Mouse (Mus musculus): ENCODE results near the gene Atp8a2.

The Atp8a2 gene

GRCm38 (mm10) chr14:59598260-59598627 lies 598.7 kb downstream of the Atp8a2 start:
- no peak for DNase-seq (ENCODE audit: low spot score)

GRCm38 (mm10) chr14:59597398-59598259 lies 599.4 kb downstream of the Atp8a2 start, which contains the start of gene Cdadc1:
Gene Cdadc1, minus strand, starts transcription at chr14:59597959.
- peak; percentile 97 for DNase-seq (ENCODE audit: low spot score)

GRCm38 (mm10) chr14:59594988-59595387 lies 602.0 kb downstream of the Atp8a2 start:
- no peak for DNase-seq (ENCODE audit: low spot score)

GRCm38 (mm10) chr14:59592593-59592992 lies 604.4 kb downstream of the Atp8a2 start:
- no peak for DNase-seq (ENCODE audit: low spot score)

- no peak for DNase-seq (ENCODE audit: low spot score)
Measured at GRCm38 (mm10) chr14:59591901-59592300, 605.1 kb downstream of the Atp8a2 start.

- DNase-seq (ENCODE audit: low spot score) = no peak
Measured at GRCm38 (mm10) chr14:59590614-59591013, 606.4 kb downstream of the Atp8a2 start.
